Mouse (Mus musculus) limb, embryonic 14.5 days (tissue): ENCODE data around the gene Slco3a1. TPM values are rescaled to one million over a fixed set of nuclear protein-coding genes. Genes with fewer than 3 reads are reported as not detected.

Experiments
- ATAC-seq: fragments of 200-750 bp; cut with Nextera tagmentation; 2 replicates; pipeline ENCODE4 v1.8.0; 2017; ENCODE audit warnings: low read depth, moderate number of reproducible peaks, moderate TSS enrichment; ENCODE audit not compliant: low FRiP score
- DNase-seq: peaks from one replicate; pipeline ENCODE4 v3.0.0-alpha.2; 2015; ENCODE audit warnings: low spot score
- H3K27ac ChIP-seq: fragments of 300-500 bp; sonication (generic); replicated peaks from 2 replicates; pipeline ENCODE4 v1.5.1; 2014; ENCODE audit warnings: low read depth, mild to moderate bottlenecking, low read length, moderate library complexity, mixed read lengths
- H3K27me3 ChIP-seq: fragments of 300-500 bp; sonication (generic); 2 replicates; pipeline ENCODE4 v1.6.1; 2014; ENCODE audit warnings: low read length, mixed read lengths; ENCODE audit not compliant: control insufficient read depth, insufficient read depth
- H3K36me3 ChIP-seq: fragments of 300-500 bp; sonication (generic); 2 replicates; pipeline ENCODE4 v1.6.1; 2014; ENCODE audit warnings: mild to moderate bottlenecking, low read length, moderate library complexity, mixed read lengths; ENCODE audit not compliant: control insufficient read depth, insufficient read depth
- H3K4me1 ChIP-seq: fragments of 300-500 bp; sonication (generic); 2 replicates; pipeline ENCODE4 v1.6.1; 2014; ENCODE audit warnings: antibody characterized with exemption, low read length, mixed read lengths; ENCODE audit not compliant: control insufficient read depth, insufficient read depth
- H3K4me2 ChIP-seq: fragments of 300-500 bp; sonication (generic); replicated peaks from 2 replicates; pipeline ENCODE4 v1.6.1; 2014; ENCODE audit warnings: low read depth, mild to moderate bottlenecking, low read length, moderate library complexity; ENCODE audit not compliant: severe bottlenecking
- H3K4me3 ChIP-seq: fragments of 300-500 bp; sonication (generic); replicated peaks from 2 replicates; pipeline ENCODE4 v1.5.1; 2014; ENCODE audit warnings: low read length
- H3K9ac ChIP-seq: fragments of 300-500 bp; sonication (generic); 2 replicates; pipeline ENCODE4 v1.6.1; 2014; ENCODE audit warnings: mild to moderate bottlenecking, low read depth, low read length, moderate library complexity; ENCODE audit not compliant: severe bottlenecking
- H3K9me3 ChIP-seq: fragments of 300-500 bp; sonication (generic); 2 replicates; pipeline ENCODE4 v1.6.1; 2016; ENCODE audit warnings: low read length; ENCODE audit not compliant: control insufficient read depth
- POLR2A ChIP-seq: fragments of 200-500 bp; IDR thresholded peaks from 2 replicates; pipeline ENCODE4 v1.8.0; 2012; ENCODE audit warnings: inconsistent platforms, mild to moderate bottlenecking, moderate library complexity, borderline replicate concordance; ENCODE audit not compliant: insufficient read depth, insufficient read length; ENCODE audit errors: extremely low read depth
- WGBS: fragments of 180-500 bp; shearing (Covaris S2); extraction: QIAGEN DNeasy Blood & Tissue Kit; methylation state at CpG from one replicate; pipeline ENCODE4 v1.1.7; 2014; 5-methylcytosine and 5-hydroxymethylcytosine counted together
- polyA plus RNA-seq, 2 experiments: library from polyadenylated mRNA; depleted of rRNA in 1 of 2; stranded (reverse) in 1 of 2; unstranded in 1 of 2; fragments of >200 nt; fragmentation: Nextera tagmentation in 1 of 2; extraction: Ambion mirVana in 1 of 2; gene quantifications; 2 replicates each; pipeline versions ENCODE4 v1.2.1 to v1.2.3; 2012 to 2014

Gene Slco3a1
- polyA plus RNA-seq, 2 experiments, result 11.8 to 12.2 TPM

- no peak for TF ChIP-seq POLR2A
- ATAC-seq, result 0 out of 2 replicates have a peak, but pooled peaks have one; percentile 49
- Histone ChIP-seq H3K4me1 (peaks cover 10% of the 10 kb centered on the region; the same call in 1 of the 2 replicates), H3K4me3 (peak overlapping the region; percentile 71), H3K36me3 (no peaks in the 10 kb centered on the region), H3K4me2 (peak overlapping the region; percentile 79), H3K9ac (peak overlapping the region; percentile 63), H3K27me3 (peaks cover 12% of the 10 kb centered on the region), H3K9me3 (no peaks in the 10 kb centered on the region), H3K27ac (no peak overlapping the region)
- WGBS, result 0% methylated on average over 25 of the region's 46 CpGs
- DNase-seq, result no peak
These were observed 479 bp downstream of the Slco3a1 start for GRCm38 (mm10) chr7:74554041-74554561.

- peak overlapping the region; percentile 79 for H3K4me2 ChIP-seq
- no peak for TF ChIP-seq POLR2A
- no peaks in the 10 kb centered on the region for H3K36me3 ChIP-seq
- peaks cover 12% of the 10 kb centered on the region for H3K27me3 ChIP-seq
- H3K27ac ChIP-seq, result no peak overlapping the region
- H3K4me1 ChIP-seq, result peaks cover 10% of the 10 kb centered on the region; the same call in 1 of the 2 replicates
- no peak overlapping the region for H3K9ac ChIP-seq
- H3K4me3 ChIP-seq, result peak overlapping the region; percentile 71
- H3K9me3 ChIP-seq, result no peaks in the 10 kb centered on the region
- 37% methylated on average over 8 of the region's 8 CpGs for WGBS
- ATAC-seq (no peak), DNase-seq (no peak)
These were observed 1.4 kb downstream of the Slco3a1 start for GRCm38 (mm10) chr7:74553111-74553650.

- H3K4me3 ChIP-seq, result no peak overlapping the region
- no peak overlapping the region for H3K9ac ChIP-seq
- H3K9me3 ChIP-seq, result no peaks in the 10 kb centered on the region
- WGBS, result 39% methylated on average over 4 of the region's 4 CpGs
- H3K36me3 ChIP-seq, result no peaks in the 10 kb centered on the region
- DNase-seq (no peak), ATAC-seq (no peak)
- peaks cover 12% of the 10 kb centered on the region for H3K27me3 ChIP-seq
- peaks cover 10% of the 10 kb centered on the region; the same call in 1 of the 2 replicates for H3K4me1 ChIP-seq
- no peak overlapping the region for H3K27ac ChIP-seq
- H3K4me2 ChIP-seq, result no peak overlapping the region
- TF ChIP-seq POLR2A, result no peak
These were observed 2.0 kb downstream of the Slco3a1 start for GRCm38 (mm10) chr7:74552546-74552945.

- H3K27ac ChIP-seq, result no peak overlapping the region
- no peak overlapping the region for H3K4me2 ChIP-seq
- no peaks in the 10 kb centered on the region for H3K9me3 ChIP-seq
- peaks cover 12% of the 10 kb centered on the region for H3K27me3 ChIP-seq
- no peak overlapping the region for H3K4me3 ChIP-seq
- no peaks in the 10 kb centered on the region for H3K36me3 ChIP-seq
- H3K4me1 ChIP-seq, result peaks cover 10% of the 10 kb centered on the region; the same call in 1 of the 2 replicates
- TF ChIP-seq POLR2A, result no peak
- H3K9ac ChIP-seq, result no peak overlapping the region
- ATAC-seq, result no peak
- DNase-seq, result no peak
- WGBS, result 47% methylated on average over 2 of the region's 2 CpGs
These were observed 2.6 kb downstream of the Slco3a1 start for GRCm38 (mm10) chr7:74552000-74552358.

GRCm38 (mm10) chr7:74551338-74551999 lies 3.1 kb downstream of the Slco3a1 start:
- peaks cover 12% of the 10 kb centered on the region for H3K27me3 ChIP-seq
- no peaks in the 10 kb centered on the region for H3K36me3 ChIP-seq
- H3K4me3 ChIP-seq, result no peak overlapping the region
- ATAC-seq (no peak), DNase-seq (no peak)
- no peak overlapping the region for H3K27ac ChIP-seq
- H3K4me1 ChIP-seq, result peaks cover 10% of the 10 kb centered on the region; the same call in 1 of the 2 replicates
- no peak overlapping the region for H3K9ac ChIP-seq
- 79% methylated on average over 9 of the region's 9 CpGs for WGBS
- TF ChIP-seq POLR2A, result no peak
- no peaks in the 10 kb centered on the region for H3K9me3 ChIP-seq
- no peak overlapping the region for H3K4me2 ChIP-seq
